Mouse (Mus musculus): ENCODE data around the gene Errfi1. TPM values are rescaled to one million over a fixed set of nuclear protein-coding genes. Genes with fewer than 3 reads are reported as not detected.
"Not testable (repeated sequence)": the region's sequence is repeated elsewhere in the genome, so short reads cannot be mapped to it uniquely, and the experiment has no call there.

The Errfi1 gene
- polyA plus RNA-seq, 1 experiment: 230 TPM

DNA sequence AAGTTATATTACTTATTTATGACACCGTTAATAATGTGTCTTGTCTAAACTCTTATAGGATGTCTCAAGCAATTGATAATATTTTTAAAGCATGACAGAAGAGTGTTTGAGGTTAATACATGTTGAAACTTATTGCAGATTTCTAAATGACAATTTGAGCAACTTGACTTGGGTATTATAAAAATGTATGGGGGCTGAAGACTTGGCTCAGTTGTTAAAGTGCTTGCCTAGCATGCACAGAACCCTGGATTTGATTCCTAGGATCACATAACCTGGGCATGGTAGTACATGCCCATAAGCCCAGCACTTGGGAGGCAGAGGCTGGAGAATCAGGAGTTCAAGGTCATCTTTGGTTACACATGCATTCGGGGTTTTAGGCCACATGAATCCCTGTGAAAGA is 15.1 kb downstream of the Errfi1 start:
- TF ChIP-seq CTCF (conservative IDR thresholded peaks at IDR 0.05; ENCODE audit: insufficient read depth, insufficient read length, low read depth, low read length): no peak
- no peak for TF ChIP-seq POLR2A (IDR thresholded peaks at IDR 0.05; ENCODE audit: low read depth, low read length)
- 60% methylated on average over 2 of the region's 2 CpGs for WGBS
- Histone ChIP-seq H3K27me3 (replicated peaks; ENCODE audit: control insufficient read depth, insufficient read depth, low read length) (no peaks in the 10 kb centered on the region), H3K27ac (ENCODE audit: insufficient read depth, low read depth, low read length) (no peak overlapping the region; the same call in 1 of the 2 replicates), H3K36me3 (ENCODE audit: control insufficient read depth, insufficient read depth, low read length) (peaks cover 24% of the 10 kb centered on the region), H3K4me1 (ENCODE audit: control insufficient read depth, insufficient read depth, low read length) (peaks cover 21% of the 10 kb centered on the region), H3K4me3 (ENCODE audit: insufficient read depth, low read depth, low read length) (no peak overlapping the region)
- no peak for DNase-seq

DNA sequence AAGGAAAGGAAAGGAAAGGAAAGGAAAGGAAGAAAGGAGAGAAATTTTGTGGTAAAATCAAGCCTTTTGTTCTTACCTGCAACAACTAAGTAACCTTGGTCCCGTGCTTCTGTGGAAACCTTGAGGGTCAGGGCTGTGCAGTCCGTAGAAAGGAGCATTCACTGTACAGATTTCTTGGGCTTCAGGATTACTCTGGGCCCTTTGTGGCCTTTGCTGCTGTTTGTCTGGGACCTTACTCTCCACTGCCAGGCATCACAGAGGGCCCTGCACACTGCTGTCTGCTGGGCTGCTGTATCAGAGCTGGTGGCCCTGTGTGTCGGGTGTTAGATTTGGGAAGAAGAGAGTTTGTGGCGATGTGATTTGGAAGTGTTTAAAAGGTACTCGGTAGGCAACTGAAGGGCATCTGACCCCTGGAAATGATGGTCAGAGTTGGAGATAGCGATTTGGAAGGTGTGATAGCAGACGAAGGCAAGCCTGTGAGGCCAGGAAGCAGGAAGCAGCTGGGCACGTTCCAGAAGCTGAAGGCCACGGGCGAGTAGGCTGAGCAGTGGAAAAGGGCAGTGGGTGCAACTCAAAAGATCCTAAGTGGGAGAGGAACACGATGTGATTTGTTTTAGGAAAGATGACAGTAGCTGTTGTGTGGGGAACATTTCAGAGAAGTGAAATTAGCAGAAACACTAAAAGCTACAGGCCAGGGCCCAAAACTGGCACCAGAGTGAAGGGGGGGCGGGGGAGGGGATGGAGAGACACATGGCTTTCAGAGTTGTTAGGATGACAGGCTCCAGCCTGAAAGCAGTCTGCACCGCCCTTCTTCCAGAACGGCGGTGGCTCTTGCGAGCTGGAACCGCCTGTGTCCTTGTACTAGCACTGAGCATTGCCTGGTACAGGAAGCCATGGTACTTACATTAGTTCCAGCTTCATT is 15.8 kb downstream of the Errfi1 start:
- DNase-seq: peak; percentile 61
- TF ChIP-seq CTCF (conservative IDR thresholded peaks at IDR 0.05; ENCODE audit: insufficient read depth, insufficient read length, low read depth, low read length): peak; percentile 1; the same call in 1 of the 2 replicates
- TF ChIP-seq POLR2A (IDR thresholded peaks at IDR 0.05; ENCODE audit: low read depth, low read length): no peak
- Histone ChIP-seq H3K27ac (ENCODE audit: insufficient read depth, low read depth, low read length) (peak overlapping the region; percentile 44), H3K36me3 (ENCODE audit: control insufficient read depth, insufficient read depth, low read length) (peaks cover 22% of the 10 kb centered on the region), H3K27me3 (replicated peaks; ENCODE audit: control insufficient read depth, insufficient read depth, low read length) (no peaks in the 10 kb centered on the region), H3K4me3 (ENCODE audit: insufficient read depth, low read depth, low read length) (no peak overlapping the region), H3K4me1 (ENCODE audit: control insufficient read depth, insufficient read depth, low read length) (peaks cover 16% of the 10 kb centered on the region)
- WGBS: 30% methylated on average over 17 of the region's 17 CpGs

DNA sequence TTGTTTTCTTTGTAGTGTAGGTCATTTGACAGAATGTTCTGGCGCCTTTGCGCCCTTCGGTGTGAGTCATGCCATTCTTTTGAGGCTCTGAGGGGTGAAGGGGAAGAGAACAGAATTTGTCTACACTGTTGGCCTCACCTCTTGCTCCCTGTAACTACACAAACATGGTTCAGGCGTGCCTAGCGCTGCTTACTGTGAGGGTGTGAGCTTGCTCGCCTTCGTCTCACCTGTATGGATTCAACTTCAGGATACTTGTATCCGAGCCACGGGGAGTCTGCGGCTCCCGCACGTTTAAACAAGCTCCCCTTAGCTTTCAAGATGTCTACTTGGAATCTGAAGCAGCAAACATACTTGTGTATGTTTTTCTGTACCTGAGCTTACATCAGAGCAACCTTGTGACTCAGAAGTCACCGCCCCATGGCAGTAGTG is 17.3 kb downstream of the Errfi1 start:
- DNase-seq: peak; percentile 50
- no peak for TF ChIP-seq POLR2A (IDR thresholded peaks at IDR 0.05; ENCODE audit: low read depth, low read length)
- TF ChIP-seq CTCF (conservative IDR thresholded peaks at IDR 0.05; ENCODE audit: insufficient read depth, insufficient read length, low read depth, low read length): no peak

DNA sequence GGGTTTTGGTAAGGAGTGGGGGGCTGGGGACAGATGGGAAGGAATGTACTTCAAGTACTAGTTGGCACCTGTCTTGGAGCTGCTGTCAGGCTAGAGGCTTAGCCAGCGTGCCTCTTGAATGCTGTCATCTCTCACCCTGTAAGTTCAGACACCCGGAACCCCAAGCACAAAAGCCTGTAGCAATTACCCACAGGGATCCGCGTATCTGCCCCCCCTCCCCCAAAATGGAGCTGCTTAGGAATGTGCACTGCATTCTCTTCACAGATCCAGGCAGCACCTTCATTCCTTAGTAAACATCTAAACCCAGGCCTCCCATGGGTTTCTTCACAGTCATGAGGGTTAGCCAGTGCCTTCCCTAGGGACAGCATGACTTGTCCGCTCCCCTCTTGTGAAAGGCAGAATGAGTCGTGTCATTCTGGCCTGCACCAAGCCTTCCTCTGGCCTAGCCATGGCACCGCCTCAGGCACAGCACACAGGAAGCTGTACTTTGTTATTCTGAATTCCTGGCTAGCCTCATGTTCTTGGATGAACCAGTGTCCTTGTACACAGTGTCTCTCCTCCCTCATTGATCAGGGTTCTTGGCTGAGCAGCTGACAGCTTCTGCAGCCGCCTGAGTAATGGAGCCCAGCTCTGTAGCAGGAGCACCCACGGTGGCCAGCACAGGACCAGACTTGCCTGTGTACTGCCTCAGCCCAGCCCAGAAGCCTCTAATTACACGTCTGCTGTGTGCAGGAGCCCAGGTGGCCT is 17.8 kb downstream of the Errfi1 start:
- Histone ChIP-seq H3K27ac (ENCODE audit: insufficient read depth, low read depth, low read length) (peak overlapping the region; percentile 4), H3K27me3 (replicated peaks; ENCODE audit: control insufficient read depth, insufficient read depth, low read length) (no peaks in the 10 kb centered on the region), H3K36me3 (ENCODE audit: control insufficient read depth, insufficient read depth, low read length) (peaks cover 11% of the 10 kb centered on the region; the same call in 1 of the 2 replicates), H3K4me3 (ENCODE audit: insufficient read depth, low read depth, low read length) (no peak overlapping the region), H3K4me1 (ENCODE audit: control insufficient read depth, insufficient read depth, low read length) (peaks cover 13% of the 10 kb centered on the region; the same call in 1 of the 2 replicates)
- peak; percentile 82 for DNase-seq
- no peak for TF ChIP-seq CTCF (conservative IDR thresholded peaks at IDR 0.05; ENCODE audit: insufficient read depth, insufficient read length, low read depth, low read length)
- TF ChIP-seq POLR2A (IDR thresholded peaks at IDR 0.05; ENCODE audit: low read depth, low read length): peak; percentile 46
- WGBS: 22% methylated on average over 10 of the region's 10 CpGs

More for the DNA sequence above, 17.3 kb downstream of the Errfi1 start:
- Histone ChIP-seq H3K27ac (ENCODE audit: insufficient read depth, low read depth, low read length) (peak overlapping the region; percentile 4; the same call in 1 of the 2 replicates), H3K27me3 (replicated peaks; ENCODE audit: control insufficient read depth, insufficient read depth, low read length) (no peaks in the 10 kb centered on the region), H3K4me3 (ENCODE audit: insufficient read depth, low read depth, low read length) (no peak overlapping the region), H3K36me3 (ENCODE audit: control insufficient read depth, insufficient read depth, low read length) (peaks cover 13% of the 10 kb centered on the region; the same call in 1 of the 2 replicates), H3K4me1 (ENCODE audit: control insufficient read depth, insufficient read depth, low read length) (peaks cover 14% of the 10 kb centered on the region; the same call in 1 of the 2 replicates)
- WGBS: 72% methylated on average over 13 of the region's 13 CpGs

DNA sequence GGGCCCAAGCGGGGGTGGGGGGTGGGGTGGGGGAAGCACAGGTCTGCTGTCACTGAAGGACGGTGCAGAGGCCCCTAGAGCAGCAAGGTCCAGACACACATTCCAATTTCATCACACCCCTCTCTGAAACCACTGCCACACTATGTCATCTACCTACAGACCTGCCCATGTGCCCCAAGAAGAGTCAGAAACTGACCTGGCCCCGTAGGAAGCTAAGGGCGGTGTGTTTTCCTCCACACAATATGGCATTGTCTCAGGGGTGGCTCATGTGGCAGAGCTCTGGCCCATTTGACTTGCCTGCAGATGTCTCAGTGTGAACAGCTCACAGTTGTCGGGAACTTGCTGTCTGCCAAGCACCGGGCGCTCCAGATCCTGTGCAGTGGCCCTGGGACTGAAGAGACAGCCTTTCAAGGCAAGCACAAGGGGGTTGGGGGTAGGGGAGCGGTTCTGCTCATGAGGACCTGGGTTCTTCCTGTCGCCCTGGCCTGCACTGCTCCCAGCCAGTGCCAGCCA is 18.5 kb downstream of the Errfi1 start:
- WGBS: 34% methylated on average over 9 of the region's 9 CpGs
- no peaks in the 10 kb centered on the region for H3K27me3 ChIP-seq (replicated peaks; ENCODE audit: control insufficient read depth, insufficient read depth, low read length)
- no peak for TF ChIP-seq POLR2A (IDR thresholded peaks at IDR 0.05; ENCODE audit: low read depth, low read length)
- TF ChIP-seq CTCF (conservative IDR thresholded peaks at IDR 0.05; ENCODE audit: insufficient read depth, insufficient read length, low read depth, low read length): no peak
- peak; percentile 76 for DNase-seq
- H3K27ac ChIP-seq (ENCODE audit: insufficient read depth, low read depth, low read length): peak overlapping the region; percentile 47
- H3K36me3 ChIP-seq (ENCODE audit: control insufficient read depth, insufficient read depth, low read length): peaks cover 10% of the 10 kb centered on the region; the same call in 1 of the 2 replicates
- H3K4me3 ChIP-seq (ENCODE audit: insufficient read depth, low read depth, low read length): no peak overlapping the region
- H3K4me1 ChIP-seq (ENCODE audit: control insufficient read depth, insufficient read depth, low read length): peaks cover 13% of the 10 kb centered on the region; the same call in 1 of the 2 replicates

DNA sequence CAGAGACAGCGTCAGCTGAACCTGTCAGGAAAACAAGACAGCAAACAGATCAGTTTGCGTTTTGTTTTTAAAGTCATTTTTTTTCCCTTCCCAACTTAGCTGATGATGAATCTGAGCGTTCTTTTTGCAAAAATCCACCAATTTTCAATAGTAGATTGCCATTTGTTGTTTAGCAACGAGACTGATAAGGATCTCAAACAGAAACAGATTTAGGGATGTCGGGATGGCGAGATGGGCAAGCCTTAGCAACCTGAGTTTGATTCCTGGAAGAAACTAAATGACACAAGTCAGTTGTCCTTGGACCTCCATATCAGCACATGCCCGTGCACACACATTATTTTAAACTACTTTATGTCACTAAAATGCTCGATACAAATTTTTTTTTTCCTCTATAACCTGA is 19.0 kb downstream of the Errfi1 start:
- DNase-seq: no peak
- Histone ChIP-seq H3K27ac (ENCODE audit: insufficient read depth, low read depth, low read length) (no peak overlapping the region), H3K4me1 (ENCODE audit: control insufficient read depth, insufficient read depth, low read length) (peaks cover 13% of the 10 kb centered on the region; the same call in 1 of the 2 replicates), H3K36me3 (ENCODE audit: control insufficient read depth, insufficient read depth, low read length) (peaks cover 5% of the 10 kb centered on the region; the same call in 1 of the 2 replicates), H3K27me3 (replicated peaks; ENCODE audit: control insufficient read depth, insufficient read depth, low read length) (no peaks in the 10 kb centered on the region), H3K4me3 (ENCODE audit: insufficient read depth, low read depth, low read length) (no peak overlapping the region)
- 56% methylated on average over 8 of the region's 8 CpGs for WGBS
- TF ChIP-seq POLR2A (IDR thresholded peaks at IDR 0.05; ENCODE audit: low read depth, low read length) (no peak), CTCF (conservative IDR thresholded peaks at IDR 0.05; ENCODE audit: insufficient read depth, insufficient read length, low read depth, low read length) (no peak)

DNA sequence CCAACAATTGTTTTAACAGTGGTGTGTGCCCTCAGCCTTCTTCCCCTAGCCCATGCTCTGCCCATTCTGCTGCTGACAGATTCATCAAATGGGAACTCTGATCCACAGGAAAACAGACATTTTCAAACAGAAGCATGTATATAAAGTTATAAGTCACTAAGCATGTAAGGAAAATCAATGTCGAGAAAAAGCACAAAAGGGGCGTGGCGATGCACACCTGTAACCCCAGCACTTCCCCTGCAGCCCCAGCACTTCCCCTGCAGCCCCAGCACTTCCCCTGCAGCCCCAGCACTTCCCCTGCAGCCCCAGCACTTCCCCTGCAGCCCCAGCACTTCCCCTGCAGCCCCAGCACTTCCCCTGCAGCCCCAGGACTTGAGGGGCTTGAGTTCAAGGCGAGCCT is 20.7 kb downstream of the Errfi1 start:
- 49% methylated on average over 4 of the region's 4 CpGs for WGBS
- not testable (repeated sequence) for H3K36me3 ChIP-seq (ENCODE audit: control insufficient read depth, insufficient read depth, low read length); H3K4me3 ChIP-seq (ENCODE audit: insufficient read depth, low read depth, low read length); H3K27me3 ChIP-seq (replicated peaks; ENCODE audit: control insufficient read depth, insufficient read depth, low read length); DNase-seq; H3K27ac ChIP-seq (ENCODE audit: insufficient read depth, low read depth, low read length)
- H3K4me1 ChIP-seq (ENCODE audit: control insufficient read depth, insufficient read depth, low read length): peaks cover 11% of the 10 kb centered on the region; the same call in 1 of the 2 replicates

Data from kidney, adult 2 months (tissue).